Mouse (Mus musculus): ENCODE data around the gene Cd36.
A peak's percentile ranks its signal among the peaks of the same experiment; 100 is the strongest.
"Not testable (repeated sequence)": the region's sequence is repeated elsewhere in the genome, so short reads cannot be mapped to it uniquely, and the experiment has no call there.

Cd36 gene

DNA sequence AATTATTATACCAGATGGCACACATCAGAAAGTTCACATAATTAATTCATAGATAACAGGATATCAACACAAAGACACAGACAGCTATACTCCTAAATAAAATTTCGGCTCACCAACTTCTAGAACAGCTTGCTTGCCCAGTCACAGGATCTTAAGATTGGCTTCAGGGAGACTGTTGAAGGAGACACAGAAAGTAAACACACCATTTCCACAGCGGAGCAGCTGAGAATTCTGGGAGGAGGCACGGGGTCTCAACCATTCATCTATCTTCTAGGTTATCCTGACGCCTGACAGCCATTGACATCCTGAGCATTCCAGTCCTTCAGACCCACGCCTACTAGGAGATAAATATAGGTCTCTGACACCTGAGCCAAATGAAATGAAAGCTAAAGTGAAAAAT is at the start of gene Cd36:
Gene Cd36 (minus strand): TSS at position 204 of the 400 bp plus-strand sequence.
- DNase-seq (ENCODE audit: low read depth, low spot score): peak; percentile 30

- no peak for DNase-seq (ENCODE audit: low read depth, low spot score)
Observed at GRCm38 (mm10) chr5:17934501-17934900, 45.9 kb upstream of the Cd36 start.

DNA sequence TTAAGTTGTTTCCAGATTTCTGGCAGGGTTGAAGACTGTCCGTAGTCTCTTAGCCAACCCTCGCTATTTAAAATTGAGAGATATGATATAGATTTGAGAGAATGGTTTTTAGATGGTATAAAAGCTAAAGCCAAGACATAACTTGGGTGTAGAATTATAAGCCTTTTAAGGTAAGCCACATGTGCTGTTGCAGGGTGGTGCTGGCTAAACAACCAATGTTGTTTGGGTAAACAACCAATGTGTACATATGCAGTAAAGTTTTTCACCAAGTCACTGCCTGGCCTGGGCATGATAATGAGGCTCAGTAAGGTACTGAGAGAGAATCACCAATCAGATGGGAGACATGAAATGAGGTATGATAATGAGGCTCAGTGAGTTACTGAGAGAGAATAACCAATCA is 43.0 kb upstream of the Cd36 start:
- not testable (repeated sequence) for DNase-seq (ENCODE audit: low read depth, low spot score)

DNA sequence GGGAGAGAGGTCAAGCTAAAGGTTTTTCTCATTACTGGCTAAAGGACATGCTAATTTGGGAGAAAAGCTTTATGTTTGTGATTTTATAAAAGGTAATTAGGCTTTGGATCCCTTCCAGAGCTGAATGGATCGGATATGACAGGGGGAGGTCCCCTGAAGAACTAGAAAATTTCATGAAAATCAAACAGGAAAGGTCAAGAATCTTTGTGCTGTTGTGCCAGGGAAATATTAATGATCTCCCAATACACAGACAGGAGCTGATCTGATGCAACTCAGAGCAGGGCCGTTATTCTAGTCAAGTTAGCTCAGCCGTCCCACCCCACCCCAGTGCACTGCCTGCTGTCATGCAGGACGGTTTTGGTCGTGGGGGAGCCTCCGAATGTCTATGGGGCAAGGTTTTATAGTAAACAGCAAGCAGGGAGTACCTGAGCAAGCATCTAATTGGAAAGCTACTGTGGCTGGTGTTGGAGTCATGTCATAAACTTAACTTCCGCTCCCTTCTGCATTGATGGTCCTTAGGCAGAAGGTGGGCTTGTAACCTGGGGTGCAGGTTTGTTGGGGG is 40.5 kb upstream of the Cd36 start:
- DNase-seq (ENCODE audit: low read depth, low spot score): no peak

- DNase-seq (ENCODE audit: low read depth, low spot score): peak; percentile 39
Observed at GRCm38 (mm10) chr5:17928471-17928870, 39.9 kb upstream of the Cd36 start.

GRCm38 (mm10) chr5:17924085-17924518 is 35.5 kb upstream of the Cd36 start:
- DNase-seq (ENCODE audit: low read depth, low spot score): peak; percentile 37

DNA sequence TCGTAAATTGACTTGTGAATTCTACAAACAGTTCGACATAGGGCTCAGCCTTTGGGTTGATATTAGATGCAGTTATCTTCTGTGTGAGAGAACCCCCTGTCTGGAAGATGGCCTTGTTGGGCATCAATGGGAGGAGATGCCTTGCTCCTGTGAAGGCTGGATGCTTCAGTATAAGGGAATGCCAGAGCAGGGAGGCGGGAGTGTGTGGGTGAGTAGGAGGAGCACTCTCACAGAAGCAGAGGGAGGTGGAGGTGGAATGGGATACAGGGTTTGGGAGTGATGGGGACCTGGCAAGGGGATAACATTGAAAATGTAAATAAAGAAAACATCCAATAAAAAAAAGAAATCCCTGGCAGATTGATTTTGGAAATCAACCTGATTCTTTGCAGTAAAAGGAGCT is 35.0 kb upstream of the Cd36 start:
- DNase-seq (ENCODE audit: low read depth, low spot score): no peak

DNA sequence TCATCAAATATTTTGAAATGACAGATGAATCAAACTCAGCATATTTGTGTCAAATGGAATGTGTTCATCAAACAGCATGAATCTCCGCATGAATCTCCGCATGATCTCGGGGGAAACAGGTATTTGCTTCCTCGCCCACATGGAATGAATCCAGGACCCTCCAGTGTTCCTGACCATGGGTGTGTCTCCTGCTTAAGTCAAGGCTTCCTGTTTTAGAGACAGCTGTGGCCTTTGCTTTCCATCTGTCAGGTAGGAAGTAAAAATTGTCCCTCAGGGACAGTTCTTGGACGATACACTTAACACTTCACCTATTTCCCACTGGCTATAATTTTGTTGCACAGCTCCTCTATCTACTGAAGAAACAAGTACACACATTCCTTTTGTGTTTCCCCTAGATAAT is 30.4 kb upstream of the Cd36 start:
- DNase-seq (ENCODE audit: low read depth, low spot score): no peak

GRCm38 (mm10) chr5:17904766-17905165 is 16.2 kb upstream of the Cd36 start:
- no peak for DNase-seq (ENCODE audit: low read depth, low spot score)

- DNase-seq (ENCODE audit: low read depth, low spot score): no peak
Observed at GRCm38 (mm10) chr5:17898948-17899347, 10.3 kb upstream of the Cd36 start.

DNA sequence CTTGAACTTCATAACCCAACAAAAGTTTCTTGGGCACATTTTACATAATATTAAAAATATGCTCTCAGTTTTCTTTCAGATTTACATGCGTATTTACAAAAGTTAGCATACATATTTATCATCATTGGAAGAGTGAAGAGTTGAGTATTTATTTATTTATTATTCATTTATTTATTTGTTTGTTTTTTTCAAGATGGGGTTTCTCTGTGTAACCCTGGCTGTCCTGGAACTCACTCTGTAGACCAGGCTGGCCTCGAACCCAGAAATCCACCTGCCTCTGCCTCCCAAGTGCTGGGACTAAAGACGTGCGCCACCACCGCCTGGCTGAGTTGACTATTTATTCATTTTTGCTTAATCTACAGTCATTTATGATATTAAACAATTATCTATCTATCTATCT is 9.0 kb upstream of the Cd36 start:
- not testable (repeated sequence) for DNase-seq (ENCODE audit: low read depth, low spot score)

DNA sequence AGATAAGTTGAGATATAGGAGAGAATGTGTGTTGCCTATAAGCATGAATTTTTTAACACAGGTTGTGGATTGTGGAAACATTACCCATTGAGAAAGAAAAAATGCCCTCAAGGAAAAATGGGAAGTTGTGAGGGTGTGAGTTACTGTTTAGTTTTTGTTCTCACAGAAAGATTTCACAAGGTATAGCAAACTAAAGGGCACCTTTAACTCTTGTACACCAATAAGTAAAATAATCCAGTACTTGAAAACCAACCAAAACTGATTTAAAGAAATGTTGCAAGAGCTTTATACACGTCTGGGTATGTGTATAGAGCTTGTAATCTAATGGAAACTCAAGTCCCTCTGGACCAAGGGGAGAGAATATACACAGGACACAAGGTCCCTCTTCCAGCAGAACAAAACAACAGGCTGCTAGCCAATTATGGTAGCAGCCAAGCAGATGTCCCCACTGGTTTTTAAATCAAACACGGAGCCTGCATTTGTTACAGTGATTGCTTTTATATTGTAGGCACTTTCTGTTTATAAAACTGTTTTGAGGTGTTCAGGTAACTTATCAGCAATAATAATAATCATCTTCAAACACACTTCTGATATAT is 5.1 kb upstream of the Cd36 start:
- no peak for DNase-seq (ENCODE audit: low read depth, low spot score)

- DNase-seq (ENCODE audit: low read depth, low spot score): no peak
Observed at GRCm38 (mm10) chr5:17889291-17889690, 690 bp upstream of the Cd36 start.

- DNase-seq (ENCODE audit: low read depth, low spot score): no peak
Observed at GRCm38 (mm10) chr5:17886377-17886776, 2.2 kb downstream of the Cd36 start.

GRCm38 (mm10) chr5:17883357-17883875 is 5.2 kb downstream of the Cd36 start:
- no peak for DNase-seq (ENCODE audit: low read depth, low spot score)

- DNase-seq (ENCODE audit: low read depth, low spot score): no peak
Observed at GRCm38 (mm10) chr5:17881542-17881896, 7.1 kb downstream of the Cd36 start.

- DNase-seq (ENCODE audit: low read depth, low spot score): no peak
Observed at GRCm38 (mm10) chr5:17880799-17881541, 7.6 kb downstream of the Cd36 start.

- no peak for DNase-seq (ENCODE audit: low read depth, low spot score)
Observed at GRCm38 (mm10) chr5:17879924-17880323, 8.7 kb downstream of the Cd36 start.

DNA sequence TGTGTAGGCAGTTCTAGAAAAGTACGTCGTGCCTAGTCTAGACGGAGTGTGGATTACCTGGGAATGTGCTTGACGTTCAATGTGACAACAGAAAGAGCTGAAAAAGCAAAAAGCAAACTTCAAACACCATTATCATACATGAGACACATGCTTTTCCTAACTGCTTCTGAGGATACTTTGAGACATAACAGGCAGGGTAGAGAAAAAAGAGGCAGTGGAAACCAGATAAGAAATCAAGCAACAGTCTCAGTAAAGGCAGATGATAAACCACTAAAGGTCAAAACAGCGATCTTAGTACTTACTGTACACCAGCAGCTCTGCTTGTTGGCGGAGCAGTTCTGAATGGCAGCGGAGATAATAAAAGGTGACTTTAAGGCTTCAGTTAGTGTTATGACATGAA is 11.6 kb downstream of the Cd36 start:
- DNase-seq (ENCODE audit: low read depth, low spot score): no peak

- DNase-seq (ENCODE audit: low read depth, low spot score): no peak
Observed at GRCm38 (mm10) chr5:17876637-17877036, 12.0 kb downstream of the Cd36 start.

- DNase-seq (ENCODE audit: low read depth, low spot score): no peak
Observed at GRCm38 (mm10) chr5:17874335-17874734, 14.3 kb downstream of the Cd36 start.

DNA sequence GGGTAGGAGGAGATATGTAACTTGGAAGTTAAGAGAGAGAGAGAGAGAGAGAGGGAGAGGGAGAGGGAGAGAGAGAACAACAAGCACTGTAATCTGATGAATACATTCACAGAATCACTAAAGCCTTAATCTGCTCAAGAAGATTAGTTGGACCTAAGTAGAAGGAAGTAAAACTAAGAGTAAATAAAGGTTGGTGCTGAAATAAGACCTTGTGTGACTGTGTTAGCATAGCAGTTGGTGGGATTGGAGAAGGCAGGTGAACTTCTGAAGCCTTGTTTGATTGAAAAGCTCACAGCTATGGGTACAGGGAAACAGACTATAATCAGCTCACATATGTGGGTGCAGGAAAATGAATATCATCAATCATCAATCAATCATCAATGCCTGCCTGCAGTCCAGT is 23.2 kb downstream of the Cd36 start:
- no peak for DNase-seq (ENCODE audit: low read depth, low spot score)

- no peak for DNase-seq (ENCODE audit: low read depth, low spot score)
Observed at GRCm38 (mm10) chr5:17863085-17863484, 25.5 kb downstream of the Cd36 start.
